ENCODE assay signal across 24 mouse cellular contexts in the genomic region with DNA sequence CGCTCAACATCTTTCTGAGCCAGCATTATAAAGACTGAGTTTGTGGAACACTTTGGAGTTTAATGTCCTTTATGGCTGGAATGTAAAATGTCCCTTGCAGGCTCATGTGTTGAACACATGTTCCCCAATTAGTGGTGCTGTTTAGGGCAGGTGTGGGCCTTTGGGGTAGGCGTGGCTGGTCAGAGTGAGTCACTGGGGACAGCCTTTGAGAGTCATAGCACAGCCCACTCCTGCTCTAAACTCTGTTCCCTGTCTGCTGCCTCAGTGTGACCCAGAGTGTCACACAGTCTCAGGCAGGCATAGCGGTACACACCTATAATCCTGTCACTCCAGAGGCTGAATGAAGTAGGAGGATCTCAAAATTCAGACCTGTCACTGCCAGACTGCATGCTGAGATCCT.
DNase-seq lines count a peak whose midpoint lies in the region; ATAC-seq and TF ChIP-seq lines count a peak whose summit lies in the region.
"Had no signal": no experiment of that assay in that cellular context is flagged by ENCODE, and none has a peak within 500 bp of the region (broad histone marks: within the 10 kb centered on the region; RNA-seq: fewer than 3 reads in every experiment).

No protein-coding gene starts in this region.

- H3K36me3 ChIP-seq in forebrain, embryonic 10.5 days (replicated peaks), result no peaks in the 10 kb centered on the region
- H3K36me3 ChIP-seq in forebrain, embryonic 16.5 days (ENCODE audit: control insufficient read depth, insufficient read depth), result no peaks in the 10 kb centered on the region
- H3K36me3 ChIP-seq in limb, embryonic 13.5 days, result no peaks in the 10 kb centered on the region
- H3K36me3 ChIP-seq: heart, embryonic 10.5 days; midbrain, embryonic 13.5 days; neural tube, embryonic 12.5 days had no signal

- no peak overlapping the region for H3K4me2 ChIP-seq in forebrain, embryonic 16.5 days (ENCODE audit: low read length)
- no peak overlapping the region for H3K4me2 ChIP-seq in limb, embryonic 13.5 days (replicated peaks)
- H3K4me2 ChIP-seq: lung, embryonic 14.5 days; midbrain, embryonic 13.5 days; neural tube, embryonic 12.5 days had no signal

- TF ChIP-seq POLR2A in embryonic fibroblast, embryonic 13.5 days (IDR thresholded peaks at IDR 0.05; ENCODE audit: low read depth, low read length), result no peak

- WGBS in forebrain, embryonic 10.5 days, result 79% methylated on average over 3 of the region's 3 CpGs
- 69% methylated on average over 3 of the region's 3 CpGs for WGBS in forebrain, embryonic 16.5 days
- WGBS in limb, embryonic 13.5 days, result 24% methylated on average over 3 of the region's 3 CpGs

- peaks cover under 1% of the 10 kb centered on the region; the same call in 1 of the 2 replicates for H3K9me3 ChIP-seq in forebrain, embryonic 10.5 days
- H3K9me3 ChIP-seq in forebrain, embryonic 16.5 days (ENCODE audit: control insufficient read depth, low read length), result no peaks in the 10 kb centered on the region
- H3K9me3 ChIP-seq in limb, embryonic 13.5 days, result no peaks in the 10 kb centered on the region
- H3K9me3 ChIP-seq: midbrain, embryonic 13.5 days had no signal

- DNase-seq in forebrain, embryonic 10.5 days (ENCODE audit: extremely low spot score, low spot score), result no peak
- DNase-seq in 3T3-L1 (ENCODE audit: low read depth, low spot score), result peak; percentile 16
- no peak for DNase-seq in thymus, postnatal 36 days
- no peak for DNase-seq in kidney, postnatal 36 days
- DNase-seq: adrenal gland, postnatal 36 days; cerebellum, adult 11 months; cerebellum, adult 9-11 months; gastrocnemius, adult 2 months; kidney, adult 11 months; left cerebral cortex, postnatal 4 days; lung, embryonic 14.5 days; right cerebral cortex, postnatal 14 days; thymus, postnatal 4 days had no signal

- peaks cover 37% of the 10 kb centered on the region for H3K4me1 ChIP-seq in forebrain, embryonic 10.5 days
- no peaks in the 10 kb centered on the region; the same call in 1 of the 2 replicates for H3K4me1 ChIP-seq in forebrain, embryonic 16.5 days (replicated peaks; ENCODE audit: control insufficient read depth, insufficient read depth, low read length)
- peaks cover 5% of the 10 kb centered on the region; the same call in 1 of the 2 replicates for H3K4me1 ChIP-seq in embryonic fibroblast, embryonic 13.5 days (ENCODE audit: control insufficient read depth, insufficient read depth, low read length)
- peaks cover 68% of the 10 kb centered on the region for H3K4me1 ChIP-seq in limb, embryonic 13.5 days
- H3K4me1 ChIP-seq: heart, embryonic 10.5 days; megakaryocyte, embryonic 14.5 days had no signal

- peak overlapping the region; percentile 25; the same call in 1 of the 2 replicates for H3K27ac ChIP-seq in forebrain, embryonic 10.5 days
- H3K27ac ChIP-seq in forebrain, embryonic 16.5 days (ENCODE audit: low read length), result no peak overlapping the region
- peak overlapping the region; percentile 76; the same call in 1 of the 2 replicates for H3K27ac ChIP-seq in embryonic fibroblast, embryonic 13.5 days (ENCODE audit: insufficient read depth, low read length)
- peak overlapping the region; percentile 90 for H3K27ac ChIP-seq in limb, embryonic 13.5 days
- H3K27ac ChIP-seq: gastrocnemius, adult 2 months; heart, embryonic 10.5 days; liver, embryonic 14.5 days; midbrain, embryonic 13.5 days; neural tube, embryonic 12.5 days had no signal

- no peak for TF ChIP-seq CTCF in embryonic fibroblast, embryonic 13.5 days (IDR thresholded peaks at IDR 0.05; ENCODE audit: borderline replicate concordance, insufficient read depth, low read length)

- H3K27me3 ChIP-seq in forebrain, embryonic 10.5 days (ENCODE audit: poor library complexity, severe bottlenecking), result no peaks in the 10 kb centered on the region
- no peaks in the 10 kb centered on the region for H3K27me3 ChIP-seq in forebrain, embryonic 16.5 days (replicated peaks; ENCODE audit: control insufficient read depth, insufficient read depth, low read length)
- no peaks in the 10 kb centered on the region for H3K27me3 ChIP-seq in limb, embryonic 13.5 days
- H3K27me3 ChIP-seq: megakaryocyte, embryonic 14.5 days; midbrain, embryonic 13.5 days; neural tube, embryonic 12.5 days; Patski had no signal

- no peak overlapping the region for H3K9ac ChIP-seq in forebrain, embryonic 16.5 days (replicated peaks; ENCODE audit: low read depth, low read length)
- H3K9ac ChIP-seq in limb, embryonic 13.5 days, result no peak overlapping the region
- H3K9ac ChIP-seq: liver, embryonic 14.5 days; lung, embryonic 14.5 days; midbrain, embryonic 13.5 days; neural tube, embryonic 12.5 days had no signal

- H3K4me3 ChIP-seq in forebrain, embryonic 10.5 days, result no peak overlapping the region
- H3K4me3 ChIP-seq in forebrain, embryonic 16.5 days (replicated peaks; ENCODE audit: low read length), result no peak overlapping the region
- H3K4me3 ChIP-seq in embryonic fibroblast, embryonic 13.5 days (ENCODE audit: insufficient read depth, low read length), result no peak overlapping the region
- no peak overlapping the region for H3K4me3 ChIP-seq in limb, embryonic 13.5 days
- H3K4me3 ChIP-seq: gastrocnemius, adult 2 months; heart, embryonic 10.5 days; megakaryocyte, embryonic 14.5 days; midbrain, embryonic 13.5 days; neural tube, embryonic 12.5 days had no signal

- ATAC-seq in forebrain, embryonic 16.5 days, result no peak
- peak; percentile 76 for ATAC-seq in limb, embryonic 13.5 days (ENCODE audit: low FRiP score, low read depth)
- ATAC-seq: CD4-positive, CD25-positive, alpha-beta regulatory T cell, adult 4 months; hindbrain, embryonic 16.5 days; midbrain, embryonic 13.5 days; Patski had no signal
